Mouse (Mus musculus) stomach, embryonic 15.5 days (tissue): ENCODE measurements around the gene Hif1an. TPM values are rescaled to one million over a fixed set of nuclear protein-coding genes. Genes with fewer than 3 reads are reported as not detected.

Experiments
- ATAC-seq: fragments of 200-750 bp; cut with Nextera tagmentation; 2 replicates; pipeline ENCODE4 v1.8.0; 2017; ENCODE audit warnings: low read depth, moderate number of reproducible peaks, moderate TSS enrichment; ENCODE audit not compliant: insufficient read depth, low FRiP score
- H3K27ac ChIP-seq: fragments of 300-500 bp; sonication (generic); 2 replicates; pipeline ENCODE4 v1.5.1; 2015; ENCODE audit warnings: mild to moderate bottlenecking, inconsistent platforms
- H3K27me3 ChIP-seq: fragments of 300-500 bp; sonication (generic); replicated peaks from 2 replicates; pipeline ENCODE4 v1.6.1; 2015; ENCODE audit warnings: inconsistent platforms
- H3K36me3 ChIP-seq: fragments of 300-500 bp; sonication (generic); 2 replicates; pipeline ENCODE4 v1.6.1; 2015; ENCODE audit warnings: inconsistent platforms
- H3K4me1 ChIP-seq: fragments of 300-500 bp; sonication (generic); 2 replicates; pipeline ENCODE4 v1.6.1; 2015; ENCODE audit warnings: inconsistent platforms
- H3K4me2 ChIP-seq: fragments of 300-500 bp; sonication (generic); 2 replicates; pipeline ENCODE4 v1.6.1; 2015; ENCODE audit warnings: mild to moderate bottlenecking, inconsistent platforms
- H3K4me3 ChIP-seq: fragments of 300-500 bp; sonication (generic); replicated peaks from 2 replicates; pipeline ENCODE4 v1.5.1; 2015; ENCODE audit warnings: inconsistent platforms
- H3K9ac ChIP-seq: fragments of 300-500 bp; sonication (generic); 2 replicates; pipeline ENCODE4 v1.6.1; 2015; ENCODE audit warnings: inconsistent platforms
- H3K9me3 ChIP-seq: fragments of 300-500 bp; sonication (generic); 2 replicates; pipeline ENCODE4 v1.6.1; 2016; ENCODE audit warnings: inconsistent platforms
- WGBS: fragments of 180-500 bp; shearing (Covaris S2); methylation state at CpG from one replicate; pipeline ENCODE4 v1.1.7; 2015; 5-methylcytosine and 5-hydroxymethylcytosine counted together
- polyA plus RNA-seq: library from polyadenylated mRNA; unstranded; fragments of >200 nt; fragmentation: Nextera tagmentation; extraction: Ambion mirVana; gene quantifications from 2 replicates; pipeline ENCODE4 v1.2.1, GENCODE M21; 2015

Gene Hif1an
- polyA plus RNA-seq, 1 experiment from 2014 or later = 27.0 TPM

GRCm38 (mm10) chr19:44537416-44537815 lies 25.2 kb upstream of the Hif1an start:
- WGBS = 80% methylated on average over 8 of the region's 8 CpGs
- ATAC-seq = no peak

GRCm38 (mm10) chr19:44542694-44543178 lies 19.9 kb upstream of the Hif1an start:
- H3K9me3 ChIP-seq = no peaks in the 10 kb centered on the region; the same call in 1 of the 2 replicates
- H3K4me2 ChIP-seq = no peak overlapping the region
- H3K4me3 ChIP-seq = no peak overlapping the region
- H3K36me3 ChIP-seq = no peaks in the 10 kb centered on the region
- H3K27me3 ChIP-seq = 0 out of 2 replicates have a peak, but pooled peaks cover 7% of the 10 kb centered on the region
- H3K9ac ChIP-seq = no peak overlapping the region
- no peak for ATAC-seq
- no peak overlapping the region for H3K27ac ChIP-seq
- 86% methylated on average over 8 of the region's 8 CpGs for WGBS
- H3K4me1 ChIP-seq = 0 out of 2 replicates have a peak, but pooled peaks cover 3% of the 10 kb centered on the region

More at GRCm38 (mm10) chr19:44537416-44537815, 25.2 kb upstream of the Hif1an start:
- Histone ChIP-seq H3K4me2 (no peak overlapping the region), H3K9ac (no peak overlapping the region), H3K36me3 (no peaks in the 10 kb centered on the region), H3K9me3 (no peaks in the 10 kb centered on the region; the same call in 1 of the 2 replicates), H3K4me3 (no peak overlapping the region), H3K27me3 (no peaks in the 10 kb centered on the region), H3K27ac (no peak overlapping the region), H3K4me1 (no peaks in the 10 kb centered on the region)

GRCm38 (mm10) chr19:44544372-44544771 lies 18.3 kb upstream of the Hif1an start:
- no peak for ATAC-seq
- Histone ChIP-seq H3K9ac (no peak overlapping the region), H3K4me1 (0 out of 2 replicates have a peak, but pooled peaks cover 3% of the 10 kb centered on the region), H3K27ac (no peak overlapping the region), H3K9me3 (no peaks in the 10 kb centered on the region; the same call in 1 of the 2 replicates), H3K4me2 (0 out of 2 replicates have a peak overlapping the region, but pooled peaks have one; percentile 78), H3K27me3 (0 out of 2 replicates have a peak, but pooled peaks cover 7% of the 10 kb centered on the region), H3K4me3 (no peak overlapping the region), H3K36me3 (peaks cover 13% of the 10 kb centered on the region)
- 68% methylated on average over 10 of the region's 10 CpGs for WGBS

GRCm38 (mm10) chr19:44544775-44545174 lies 17.9 kb upstream of the Hif1an start:
- Histone ChIP-seq H3K4me3 (no peak overlapping the region; the same call in 1 of the 2 replicates), H3K4me1 (0 out of 2 replicates have a peak, but pooled peaks cover 3% of the 10 kb centered on the region), H3K9me3 (no peaks in the 10 kb centered on the region), H3K4me2 (peak overlapping the region; percentile 78), H3K27me3 (0 out of 2 replicates have a peak, but pooled peaks cover 7% of the 10 kb centered on the region), H3K9ac (no peak overlapping the region), H3K27ac (no peak overlapping the region), H3K36me3 (peaks cover 16% of the 10 kb centered on the region)
- 3% methylated on average over 13 of the region's 13 CpGs for WGBS
- ATAC-seq = no peak

GRCm38 (mm10) chr19:44545321-44546041 lies 17.2 kb upstream of the Hif1an start, which contains the start of gene Sec31b:
TSS of gene Sec31b (minus strand) at chr19:44545864.
- Histone ChIP-seq H3K9me3 (no peaks in the 10 kb centered on the region), H3K4me2 (peak within 1 kb of the TSS; percentile 78), H3K36me3 (peaks cover 24% of the 10 kb centered on the region), H3K27me3 (0 out of 2 replicates have a peak, but pooled peaks cover 7% of the 10 kb centered on the region), H3K4me3 (peak within 1 kb of the TSS; percentile 44), H3K9ac (peak within 1 kb of the TSS; percentile 9; the same call in 1 of the 2 replicates), H3K27ac (no peak within 1 kb of the TSS), H3K4me1 (0 out of 2 replicates have a peak, but pooled peaks cover 3% of the 10 kb centered on the region)
- WGBS = 2% methylated on average over 47 of the region's 47 CpGs
- no peak; the same call in 1 of the 2 replicates for ATAC-seq

- H3K4me2 ChIP-seq = no peak within 1 kb of the TSS
- no peak within 1 kb of the TSS for H3K9ac ChIP-seq
- H3K36me3 ChIP-seq = peaks cover 51% of the 10 kb centered on the region
- no peak within 1 kb of the TSS for H3K27ac ChIP-seq
- no peaks in the 10 kb centered on the region for H3K9me3 ChIP-seq
- no peak for ATAC-seq
- H3K4me1 ChIP-seq = peaks cover 6% of the 10 kb centered on the region
- H3K4me3 ChIP-seq = no peak within 1 kb of the TSS
- 90% methylated on average over 4 of the region's 4 CpGs for WGBS
- H3K27me3 ChIP-seq = no peaks in the 10 kb centered on the region
Observed at GRCm38 (mm10) chr19:44552731-44553130, 9.9 kb upstream of the Hif1an start, which contains the start of gene Gm20538. TSS of gene Gm20538 (minus strand) at chr19:44552831.

- Histone ChIP-seq H3K4me1 (peaks cover 6% of the 10 kb centered on the region), H3K9me3 (no peaks in the 10 kb centered on the region), H3K27ac (no peak overlapping the region), H3K9ac (no peak overlapping the region), H3K4me2 (no peak overlapping the region), H3K4me3 (no peak overlapping the region), H3K27me3 (no peaks in the 10 kb centered on the region), H3K36me3 (peaks cover 49% of the 10 kb centered on the region)
- WGBS = 94% methylated on average over 4 of the region's 4 CpGs
- ATAC-seq = no peak
Observed at GRCm38 (mm10) chr19:44553286-44553685, 9.4 kb upstream of the Hif1an start.

- Histone ChIP-seq H3K9me3 (no peaks in the 10 kb centered on the region), H3K27me3 (no peaks in the 10 kb centered on the region), H3K27ac (no peak overlapping the region), H3K9ac (peak overlapping the region; percentile 83), H3K4me1 (peaks cover 6% of the 10 kb centered on the region), H3K4me2 (peak overlapping the region; percentile 66), H3K4me3 (peak overlapping the region; percentile 89), H3K36me3 (peaks cover 38% of the 10 kb centered on the region)
- 3% methylated on average over 8 of the region's 8 CpGs for WGBS
- no peak; the same call in 1 of the 2 replicates for ATAC-seq
Observed at GRCm38 (mm10) chr19:44554490-44554860, 8.2 kb upstream of the Hif1an start.

GRCm38 (mm10) chr19:44554861-44555590 lies 7.6 kb upstream of the Hif1an start, which contains the start of gene Ndufb8:
TSS of gene Ndufb8 (minus strand) at chr19:44555440.
- under 1% methylated on average over 50 of the region's 50 CpGs for WGBS
- H3K9ac ChIP-seq = peak within 1 kb of the TSS; percentile 83

GRCm38 (mm10) chr19:44564006-44564405 lies 1.4 kb downstream of the Hif1an start:
- ATAC-seq = no peak
- no peak overlapping the region for H3K27ac ChIP-seq
- H3K9me3 ChIP-seq = no peaks in the 10 kb centered on the region
- peaks cover 19% of the 10 kb centered on the region for H3K36me3 ChIP-seq
- H3K4me2 ChIP-seq = peak overlapping the region; percentile 63; the same call in 1 of the 2 replicates
- H3K4me1 ChIP-seq = peaks cover 15% of the 10 kb centered on the region
- H3K27me3 ChIP-seq = no peaks in the 10 kb centered on the region
- WGBS = 87% methylated on average over 14 of the region's 14 CpGs
- H3K4me3 ChIP-seq = no peak overlapping the region
- no peak overlapping the region for H3K9ac ChIP-seq

More at GRCm38 (mm10) chr19:44554861-44555590, 7.6 kb upstream of the Hif1an start, which contains the start of gene Ndufb8:
- no peaks in the 10 kb centered on the region for H3K9me3 ChIP-seq
- peak; percentile 82 for ATAC-seq
- H3K27ac ChIP-seq = peak within 1 kb of the TSS; percentile 55; the same call in 1 of the 2 replicates
- H3K36me3 ChIP-seq = peaks cover 32% of the 10 kb centered on the region
- peak within 1 kb of the TSS; percentile 89 for H3K4me3 ChIP-seq
- H3K4me2 ChIP-seq = peak within 1 kb of the TSS; percentile 66
- no peaks in the 10 kb centered on the region for H3K27me3 ChIP-seq
- peaks cover 6% of the 10 kb centered on the region for H3K4me1 ChIP-seq

GRCm38 (mm10) chr19:44567763-44568162 lies 5.1 kb downstream of the Hif1an start:
- Histone ChIP-seq H3K27me3 (no peaks in the 10 kb centered on the region), H3K4me3 (no peak overlapping the region), H3K4me1 (peaks cover 15% of the 10 kb centered on the region), H3K9me3 (no peaks in the 10 kb centered on the region), H3K4me2 (no peak overlapping the region), H3K36me3 (peaks cover 51% of the 10 kb centered on the region), H3K9ac (no peak overlapping the region), H3K27ac (no peak overlapping the region)
- 89% methylated on average over 3 of the region's 3 CpGs for WGBS
- ATAC-seq = no peak
